ENCODE assay signal across 9 mouse cellular contexts in the genomic region with DNA sequence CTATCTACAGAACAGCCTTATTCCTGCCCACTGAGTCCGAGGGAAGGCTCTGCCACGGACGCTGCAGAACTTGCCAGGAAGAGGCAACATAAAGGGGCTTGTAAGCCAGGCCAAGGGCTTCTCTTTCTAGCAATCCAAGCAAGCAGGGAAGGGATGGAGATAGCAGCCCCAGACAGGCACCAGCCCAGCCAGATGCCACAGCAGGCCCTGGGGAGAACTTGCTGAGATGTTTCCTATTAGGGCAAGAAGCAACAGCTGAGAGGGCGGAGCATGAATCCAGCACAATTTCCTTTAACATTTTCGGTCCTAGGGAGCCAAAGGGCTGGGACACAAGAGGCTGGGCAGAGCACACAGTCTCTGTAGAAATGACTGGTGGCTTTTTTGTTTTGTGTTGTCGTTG. TPM values are rescaled to one million over a fixed set of nuclear protein-coding genes. Genes with fewer than 3 reads are reported as not detected.
A peak's percentile ranks its signal among the peaks of the same experiment; 100 is the strongest.
DNase-seq lines count a peak whose midpoint lies in the region; ATAC-seq and TF ChIP-seq lines count a peak whose summit lies in the region.
"Had no signal": no experiment of that assay in that cellular context is flagged by ENCODE, and none has a peak within 500 bp of the region (broad histone marks: within the 10 kb centered on the region; RNA-seq: fewer than 3 reads in every experiment).

No protein-coding gene starts in this region.

- H3K4me2 ChIP-seq in forebrain, postnatal 0 days (ENCODE audit: low read depth), result no peak overlapping the region
- H3K4me2 ChIP-seq in forebrain, embryonic 12.5 days, result no peak overlapping the region
- H3K4me2 ChIP-seq: liver, embryonic 13.5 days had no signal

- H3K27ac ChIP-seq in forebrain, postnatal 0 days (ENCODE audit: low read depth, low read length), result no peak overlapping the region
- H3K27ac ChIP-seq in forebrain, embryonic 12.5 days, result no peak overlapping the region
- H3K27ac ChIP-seq: liver, embryonic 13.5 days had no signal

- H3K4me1 ChIP-seq in forebrain, postnatal 0 days (ENCODE audit: insufficient read depth), result peaks cover 10% of the 10 kb centered on the region; the same call in 1 of the 2 replicates
- H3K4me1 ChIP-seq in forebrain, embryonic 12.5 days, result peaks cover 16% of the 10 kb centered on the region
- H3K4me1 ChIP-seq: liver, embryonic 13.5 days had no signal

- no peak for DNase-seq in forebrain, postnatal 0 days
- peak; percentile 49 for DNase-seq in testis, postnatal 10 days (ENCODE audit: low spot score)
- DNase-seq in testis, postnatal 14 days (ENCODE audit: low spot score), result no peak
- peak; percentile 53 for DNase-seq in kidney, postnatal 14 days
- no peak for DNase-seq in liver
- DNase-seq: liver, embryonic 13.5 days had no signal

- no peak overlapping the region for H3K9ac ChIP-seq in forebrain, postnatal 0 days
- no peak overlapping the region for H3K9ac ChIP-seq in forebrain, embryonic 12.5 days
- H3K9ac ChIP-seq: liver, embryonic 13.5 days had no signal

- ATAC-seq in forebrain, postnatal 0 days, result 0 out of 2 replicates have a peak, but pooled peaks have one; percentile 25
- ATAC-seq in forebrain, embryonic 12.5 days (ENCODE audit: low FRiP score), result no peak
- no peak for ATAC-seq in megakaryocyte progenitor cell, adult 5-6 weeks (replicated peaks; ENCODE audit: poor library complexity)
- ATAC-seq in megakaryocyte, adult 5-6 weeks (ENCODE audit: poor library complexity, severe bottlenecking), result no peak

- H3K36me3 ChIP-seq in forebrain, postnatal 0 days (ENCODE audit: insufficient read depth), result no peaks in the 10 kb centered on the region
- no peaks in the 10 kb centered on the region for H3K36me3 ChIP-seq in forebrain, embryonic 12.5 days (replicated peaks)
- H3K36me3 ChIP-seq: liver, embryonic 13.5 days had no signal

- H3K9me3 ChIP-seq in forebrain, postnatal 0 days (ENCODE audit: low read length), result no peaks in the 10 kb centered on the region
- no peaks in the 10 kb centered on the region for H3K9me3 ChIP-seq in forebrain, embryonic 12.5 days
- H3K9me3 ChIP-seq: liver, embryonic 13.5 days had no signal

- H3K27me3 ChIP-seq in forebrain, postnatal 0 days (ENCODE audit: insufficient read depth, low read length), result no peaks in the 10 kb centered on the region
- H3K27me3 ChIP-seq in forebrain, embryonic 12.5 days, result no peaks in the 10 kb centered on the region

- H3K4me3 ChIP-seq in forebrain, postnatal 0 days (ENCODE audit: low read depth, low read length), result no peak overlapping the region
- H3K4me3 ChIP-seq in forebrain, embryonic 12.5 days (replicated peaks), result no peak overlapping the region
- H3K4me3 ChIP-seq: liver, embryonic 13.5 days had no signal

- 42% methylated on average over 6 of the region's 6 CpGs for WGBS in forebrain, postnatal 0 days
- WGBS in forebrain, embryonic 12.5 days, result 62% methylated on average over 6 of the region's 6 CpGs

- TF ChIP-seq CTCF in forebrain, postnatal 0 days (IDR thresholded peaks at IDR 0.05; ENCODE audit: low read depth), result no peak

RNA-seq across cellular contexts. Expression of a gene that starts 25.0 kb away (rescaled TPM):
- 59.7 and 80.7 TPM in 2 replicates for total RNA-seq in forebrain, postnatal 0 days (2014; rRNA removed)
- 15.2 and 16.7 TPM in 2 replicates for polyA plus RNA-seq in forebrain, postnatal 0 days (2015; fragmentation: Nextera tagmentation; extraction: Ambion mirVana)
- 0.44 and 0.66 TPM in 2 replicates for polyA plus RNA-seq in forebrain, embryonic 12.5 days (2016; fragmentation: Nextera tagmentation; extraction: Ambion mirVana)
- not detected in 2 replicates for total RNA-seq in megakaryocyte progenitor cell, adult 5-6 weeks (2015)
- not detected in 2 replicates for total RNA-seq in megakaryocyte progenitor cell, adult 5-6 weeks (2017)
- total RNA-seq in megakaryocyte, adult 5-6 weeks (2015), result not detected in 2 replicates
- total RNA-seq in megakaryocyte, adult 5-6 weeks (2017), result not detected in 2 replicates

Comparison
In these comparisons a context has a peak if more than half of its experiments do, and no peak if none do; other contexts are left out.
1. DNase-seq: peak in testis, postnatal 10 days (single experiment) and kidney, postnatal 14 days (single experiment); none in forebrain, postnatal 0 days (single experiment), testis, postnatal 14 days (single experiment) and liver (single experiment).
2. RNA of a gene that starts 25.0 kb away (total RNA-seq): 59.7 to 80.7 TPM in forebrain, postnatal 0 days; not detected in megakaryocyte progenitor cell, adult 5-6 weeks and not detected in megakaryocyte, adult 5-6 weeks; every median in the first group is over 10 times any median in the second.